Mouse (Mus musculus): ENCODE measurements at regions not wholly inside any gene's neighbourhood (a gene's known extent, or its start where the extent isn't known, plus 50 kb on each side); places are given as distances from the start of the nearest gene placed in this dataset.

- WGBS = 88% methylated on average over 14 of the region's 14 CpGs
- no peak for TF ChIP-seq POLR2A (IDR thresholded peaks at IDR 0.05; ENCODE audit: borderline replicate concordance, control insufficient read depth, low read depth, low read length)
- Histone ChIP-seq H3K27ac (ENCODE audit: control insufficient read depth, insufficient read depth, low read depth, low read length, poor library complexity) (no peak overlapping the region), H3K4me1 (ENCODE audit: control insufficient read depth, insufficient read depth, low read length) (no peaks in the 10 kb centered on the region; the same call in 1 of the 2 replicates), H3K4me3 (replicated peaks; ENCODE audit: control insufficient read depth, low read depth, low read length) (no peak overlapping the region)
Measured at GRCm38 (mm10) chr13:53935174-53935699, 120.3 kb downstream of the Drd1 start.

- TF ChIP-seq CTCF (IDR thresholded peaks at IDR 0.05; ENCODE audit: control insufficient read depth, insufficient read depth, low read length) (no peak), POLR2A (IDR thresholded peaks at IDR 0.05; ENCODE audit: borderline replicate concordance, control insufficient read depth, low read depth, low read length) (no peak)
- H3K4me3 ChIP-seq (replicated peaks; ENCODE audit: control insufficient read depth, low read depth, low read length) = no peak overlapping the region
- H3K27ac ChIP-seq (ENCODE audit: control insufficient read depth, insufficient read depth, low read depth, low read length, poor library complexity) = no peak overlapping the region
- WGBS = 72% methylated on average over 6 of the region's 6 CpGs
- H3K4me1 ChIP-seq (ENCODE audit: control insufficient read depth, insufficient read depth, low read length) = no peaks in the 10 kb centered on the region; the same call in 1 of the 2 replicates
Measured at GRCm38 (mm10) chr13:53934457-53934856, 121.0 kb downstream of the Drd1 start.

GRCm38 (mm10) chr13:53926128-53926527 is 129.4 kb downstream of the Drd1 start:
- 64% methylated on average over 4 of the region's 4 CpGs for WGBS
- Histone ChIP-seq H3K4me1 (ENCODE audit: control insufficient read depth, insufficient read depth, low read length) (no peaks in the 10 kb centered on the region), H3K27ac (ENCODE audit: control insufficient read depth, insufficient read depth, low read depth, low read length, poor library complexity) (no peak overlapping the region), H3K4me3 (replicated peaks; ENCODE audit: control insufficient read depth, low read depth, low read length) (no peak overlapping the region)
- TF ChIP-seq CTCF (IDR thresholded peaks at IDR 0.05; ENCODE audit: control insufficient read depth, insufficient read depth, low read length) (no peak), POLR2A (IDR thresholded peaks at IDR 0.05; ENCODE audit: borderline replicate concordance, control insufficient read depth, low read depth, low read length) (no peak)

GRCm38 (mm10) chr13:53924433-53924832 is 131.1 kb downstream of the Drd1 start:
- 66% methylated on average over 4 of the region's 4 CpGs for WGBS
- Histone ChIP-seq H3K27ac (ENCODE audit: control insufficient read depth, insufficient read depth, low read depth, low read length, poor library complexity) (no peak overlapping the region), H3K4me3 (replicated peaks; ENCODE audit: control insufficient read depth, low read depth, low read length) (no peak overlapping the region), H3K4me1 (ENCODE audit: control insufficient read depth, insufficient read depth, low read length) (no peaks in the 10 kb centered on the region)
- TF ChIP-seq CTCF (IDR thresholded peaks at IDR 0.05; ENCODE audit: control insufficient read depth, insufficient read depth, low read length) = no peak
- TF ChIP-seq POLR2A (IDR thresholded peaks at IDR 0.05; ENCODE audit: borderline replicate concordance, control insufficient read depth, low read depth, low read length) = no peak

GRCm38 (mm10) chr13:53923721-53924374 is 131.7 kb downstream of the Drd1 start:
- Histone ChIP-seq H3K27ac (ENCODE audit: control insufficient read depth, insufficient read depth, low read depth, low read length, poor library complexity) (no peak overlapping the region), H3K4me1 (ENCODE audit: control insufficient read depth, insufficient read depth, low read length) (no peaks in the 10 kb centered on the region), H3K4me3 (replicated peaks; ENCODE audit: control insufficient read depth, low read depth, low read length) (no peak overlapping the region)
- TF ChIP-seq POLR2A (IDR thresholded peaks at IDR 0.05; ENCODE audit: borderline replicate concordance, control insufficient read depth, low read depth, low read length) (no peak), CTCF (IDR thresholded peaks at IDR 0.05; ENCODE audit: control insufficient read depth, insufficient read depth, low read length) (no peak)
- WGBS = 84% methylated on average over 7 of the region's 7 CpGs

- 63% methylated on average over 5 of the region's 5 CpGs for WGBS
- TF ChIP-seq POLR2A (IDR thresholded peaks at IDR 0.05; ENCODE audit: borderline replicate concordance, control insufficient read depth, low read depth, low read length) (no peak), CTCF (IDR thresholded peaks at IDR 0.05; ENCODE audit: control insufficient read depth, insufficient read depth, low read length) (no peak)
Measured at GRCm38 (mm10) chr13:53921796-53922195, 133.7 kb downstream of the Drd1 start.

GRCm38 (mm10) chr13:53919851-53920381 is 135.6 kb downstream of the Drd1 start:
- WGBS = 11% methylated on average over 5 of the region's 5 CpGs
- TF ChIP-seq CTCF (IDR thresholded peaks at IDR 0.05; ENCODE audit: control insufficient read depth, insufficient read depth, low read length) (no peak), POLR2A (IDR thresholded peaks at IDR 0.05; ENCODE audit: borderline replicate concordance, control insufficient read depth, low read depth, low read length) (no peak)
- H3K27ac ChIP-seq (ENCODE audit: control insufficient read depth, insufficient read depth, low read depth, low read length, poor library complexity) = no peak overlapping the region

More at GRCm38 (mm10) chr13:53921796-53922195, 133.7 kb downstream of the Drd1 start:
- Histone ChIP-seq H3K4me3 (replicated peaks; ENCODE audit: control insufficient read depth, low read depth, low read length) (no peak overlapping the region), H3K4me1 (ENCODE audit: control insufficient read depth, insufficient read depth, low read length) (no peaks in the 10 kb centered on the region), H3K27ac (ENCODE audit: control insufficient read depth, insufficient read depth, low read depth, low read length, poor library complexity) (no peak overlapping the region)

GRCm38 (mm10) chr13:53915456-53915855 is 140.0 kb downstream of the Drd1 start:
- 71% methylated on average over 8 of the region's 8 CpGs for WGBS
- H3K27ac ChIP-seq (ENCODE audit: control insufficient read depth, insufficient read depth, low read depth, low read length, poor library complexity) = no peak overlapping the region
- no peak overlapping the region for H3K4me3 ChIP-seq (replicated peaks; ENCODE audit: control insufficient read depth, low read depth, low read length)
- H3K4me1 ChIP-seq (ENCODE audit: control insufficient read depth, insufficient read depth, low read length) = no peaks in the 10 kb centered on the region
- no peak for TF ChIP-seq CTCF (IDR thresholded peaks at IDR 0.05; ENCODE audit: control insufficient read depth, insufficient read depth, low read length)
- no peak for TF ChIP-seq POLR2A (IDR thresholded peaks at IDR 0.05; ENCODE audit: borderline replicate concordance, control insufficient read depth, low read depth, low read length)

More at GRCm38 (mm10) chr13:53919851-53920381, 135.6 kb downstream of the Drd1 start:
- Histone ChIP-seq H3K4me1 (ENCODE audit: control insufficient read depth, insufficient read depth, low read length) (no peaks in the 10 kb centered on the region), H3K4me3 (replicated peaks; ENCODE audit: control insufficient read depth, low read depth, low read length) (no peak overlapping the region)
